Mouse (Mus musculus) lung, postnatal 36 days (tissue): ENCODE measurements at regions not wholly inside any gene's neighbourhood (a gene's known extent, or its start where the extent isn't known, plus 50 kb on each side); places are given as distances from the start of the nearest gene placed in this dataset.
"Not testable (repeated sequence)": the region's sequence is repeated elsewhere in the genome, so short reads cannot be mapped to it uniquely, and the experiment has no call there.

Source experiments
- DNase-seq: peaks from one replicate; pipeline ENCODE4 v3.0.0; 2022; ENCODE audit warnings: mixed read lengths

DNA sequence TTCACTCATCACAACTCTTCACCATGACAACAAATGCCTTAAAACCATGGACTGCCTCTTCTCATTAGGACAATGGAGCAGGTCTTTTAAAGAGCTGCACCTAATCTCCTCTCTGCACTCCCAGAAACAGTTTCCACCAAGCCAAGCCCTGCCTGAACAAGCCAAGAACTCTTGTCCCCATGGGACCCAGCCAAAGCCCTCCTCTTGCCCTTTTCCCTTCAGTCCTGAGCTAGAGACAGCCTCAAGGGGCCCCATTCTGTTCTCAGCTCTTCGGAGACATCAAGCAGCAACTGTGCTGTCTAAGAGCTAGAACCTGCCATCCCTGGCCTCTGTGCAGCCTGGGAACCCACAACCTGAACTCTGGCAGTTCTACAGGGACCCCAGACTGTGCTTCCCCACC lies 345.0 kb upstream of the Irak1bp1 start:
- no peak for DNase-seq

DNA sequence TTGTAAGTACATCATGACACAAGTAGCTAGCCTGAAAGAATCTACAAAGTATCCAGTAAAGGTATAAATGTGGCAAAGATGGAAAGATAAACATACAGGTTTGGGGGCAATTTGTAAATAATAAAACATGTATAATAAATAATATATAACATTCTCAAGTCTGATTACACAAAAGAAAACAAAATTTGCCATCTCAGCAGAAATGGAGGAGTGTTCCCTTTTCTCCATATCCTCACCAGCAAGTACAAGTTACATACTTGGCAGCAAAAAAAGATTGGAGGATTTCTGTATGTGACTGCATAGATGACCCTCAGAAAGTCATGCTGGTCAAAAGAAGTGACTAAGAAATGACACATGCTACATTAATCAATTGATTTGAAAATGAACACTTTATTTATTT lies 335.9 kb upstream of the Irak1bp1 start:
- DNase-seq: no peak

DNA sequence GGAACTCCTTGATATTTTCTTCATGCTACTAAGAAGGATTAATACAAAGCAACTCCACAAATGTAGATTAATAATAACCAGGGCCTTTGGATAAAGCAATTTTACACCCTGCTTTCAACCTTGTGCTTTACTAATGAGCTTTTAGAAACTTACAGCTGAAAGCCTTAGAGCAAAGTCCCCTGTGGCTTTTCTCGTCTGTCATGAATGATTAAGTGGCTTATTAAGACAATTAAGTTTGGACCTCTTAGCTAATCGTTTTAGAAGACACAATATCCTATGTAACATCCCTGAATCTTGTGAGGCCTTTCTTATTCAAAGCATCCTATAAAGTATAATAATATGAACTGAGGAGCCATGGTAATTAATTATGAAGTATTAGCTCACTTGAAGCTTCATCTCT lies 319.3 kb upstream of the Irak1bp1 start:
- DNase-seq: no peak

DNA sequence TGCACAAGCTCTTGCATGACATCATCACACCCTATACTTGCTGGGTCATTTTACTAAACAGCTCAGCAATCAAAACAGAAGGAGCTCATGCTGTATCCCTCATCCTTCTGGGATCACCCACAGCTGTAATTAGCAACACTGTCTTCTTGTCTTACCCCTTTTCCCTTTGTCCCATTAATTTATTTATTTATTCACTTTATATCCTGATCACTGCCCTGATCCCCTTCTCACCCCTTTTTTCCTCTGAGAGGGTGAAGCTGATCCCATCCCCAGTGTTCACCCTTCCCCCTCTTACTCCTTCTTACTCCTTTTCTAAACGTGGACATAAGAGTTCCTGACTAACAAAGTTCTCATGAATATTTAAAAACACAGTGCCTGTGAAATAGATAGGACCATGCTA lies 310.3 kb upstream of the Irak1bp1 start:
- no peak for DNase-seq

DNA sequence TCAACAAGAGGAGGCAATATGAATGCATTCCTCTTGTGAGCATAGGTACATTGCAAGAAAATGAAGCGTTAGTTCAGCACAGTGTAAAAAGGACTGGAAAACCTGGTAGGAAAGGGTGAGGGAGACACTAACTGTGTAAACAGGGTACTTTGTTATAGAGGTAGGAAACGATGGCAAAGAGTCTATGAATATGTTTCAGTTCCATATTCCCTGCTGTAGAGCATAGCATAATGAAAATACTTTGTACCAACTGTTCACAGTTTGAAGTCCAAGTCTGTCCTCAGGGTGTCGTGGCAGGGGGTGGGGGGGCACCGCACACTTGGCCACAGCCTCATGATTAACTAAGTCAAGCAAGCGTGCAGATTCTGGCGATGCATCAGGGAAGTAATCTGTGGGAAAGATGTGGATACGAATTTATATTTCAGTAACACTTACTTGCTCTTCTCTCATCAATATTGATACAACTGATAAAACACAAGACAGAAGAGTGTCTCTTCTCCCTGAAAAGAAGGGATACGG lies 301.4 kb upstream of the Irak1bp1 start:
- no peak for DNase-seq

DNA sequence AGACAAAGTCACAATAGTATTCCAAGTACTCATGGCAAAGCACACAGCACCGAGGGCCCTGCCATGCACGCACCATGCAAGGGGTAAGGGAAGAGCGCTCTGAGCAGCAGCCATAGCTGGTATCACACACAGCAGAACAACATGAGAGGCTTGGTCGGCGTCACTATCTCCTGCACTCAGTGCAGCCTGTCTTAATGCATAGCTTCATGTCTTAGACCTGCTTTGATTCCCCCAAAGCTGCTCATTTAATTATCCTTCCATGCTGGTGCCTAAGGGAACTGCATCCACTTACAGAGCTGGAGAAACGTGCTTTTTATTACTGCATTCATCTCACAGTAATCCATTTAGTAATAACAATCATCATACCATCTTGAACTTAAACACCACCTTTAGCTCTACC lies 276.6 kb upstream of the Irak1bp1 start:
- DNase-seq: no peak

DNA sequence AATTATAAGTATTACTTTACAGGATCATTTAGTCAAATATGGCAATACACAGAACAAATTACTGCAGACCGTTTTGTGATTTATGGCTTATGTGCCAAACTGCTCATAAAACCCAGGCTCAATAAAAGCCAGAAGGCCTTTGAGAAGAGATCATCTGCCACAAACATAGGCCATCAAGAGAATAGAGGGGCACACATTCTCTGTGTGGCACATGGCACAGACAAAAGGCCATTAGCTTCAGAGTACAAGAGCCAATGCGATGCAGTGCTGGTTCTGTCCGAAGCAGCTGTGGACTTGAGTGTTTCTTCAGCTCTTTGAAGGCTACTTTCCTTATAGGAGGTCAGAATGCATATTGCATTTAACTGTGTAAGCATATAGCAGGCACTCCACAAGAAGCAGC lies 276.1 kb upstream of the Irak1bp1 start:
- no peak for DNase-seq

DNA sequence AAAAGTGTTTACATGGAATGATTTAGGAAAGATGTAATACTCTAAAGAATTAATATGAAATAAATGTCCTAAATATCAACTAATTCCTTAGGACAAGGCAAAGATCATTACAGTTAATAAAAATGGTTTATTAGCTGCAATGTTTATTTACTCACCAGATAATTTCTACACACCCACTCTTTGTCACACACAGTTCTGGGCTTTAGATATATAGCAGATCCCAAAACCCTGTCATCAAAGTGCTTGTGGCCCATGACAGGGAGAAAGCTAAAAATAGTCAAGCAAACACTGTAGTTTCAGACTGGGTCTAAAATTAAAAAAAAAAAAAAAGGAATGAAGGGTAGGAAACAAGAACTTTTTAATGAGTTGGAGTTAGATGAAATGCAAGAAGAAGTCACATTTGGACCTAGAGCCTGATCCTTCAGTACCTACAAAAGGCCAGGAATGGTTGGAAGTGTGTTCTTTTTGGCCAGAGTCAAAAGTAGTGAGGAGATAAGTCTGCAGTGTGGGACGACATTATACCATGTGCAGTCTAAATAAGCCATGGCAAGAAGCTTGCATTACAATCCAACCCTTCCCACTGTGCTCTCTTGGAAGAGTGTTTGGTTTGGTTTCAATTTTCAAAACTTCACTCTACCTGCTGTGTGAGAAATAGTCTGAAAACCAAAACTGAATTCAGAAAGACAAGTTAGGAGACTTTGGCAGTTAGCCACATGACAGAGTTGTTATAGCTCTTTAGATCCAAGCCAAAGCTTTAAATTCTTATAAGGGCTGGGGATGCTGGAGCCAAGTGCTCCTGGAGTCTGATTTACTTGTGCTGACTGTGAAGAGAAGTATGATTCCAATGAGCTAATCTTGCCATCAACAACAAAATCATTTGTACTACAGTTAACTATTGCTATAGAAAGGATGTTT lies 266.5 kb upstream of the Irak1bp1 start:
- no peak for DNase-seq

DNA sequence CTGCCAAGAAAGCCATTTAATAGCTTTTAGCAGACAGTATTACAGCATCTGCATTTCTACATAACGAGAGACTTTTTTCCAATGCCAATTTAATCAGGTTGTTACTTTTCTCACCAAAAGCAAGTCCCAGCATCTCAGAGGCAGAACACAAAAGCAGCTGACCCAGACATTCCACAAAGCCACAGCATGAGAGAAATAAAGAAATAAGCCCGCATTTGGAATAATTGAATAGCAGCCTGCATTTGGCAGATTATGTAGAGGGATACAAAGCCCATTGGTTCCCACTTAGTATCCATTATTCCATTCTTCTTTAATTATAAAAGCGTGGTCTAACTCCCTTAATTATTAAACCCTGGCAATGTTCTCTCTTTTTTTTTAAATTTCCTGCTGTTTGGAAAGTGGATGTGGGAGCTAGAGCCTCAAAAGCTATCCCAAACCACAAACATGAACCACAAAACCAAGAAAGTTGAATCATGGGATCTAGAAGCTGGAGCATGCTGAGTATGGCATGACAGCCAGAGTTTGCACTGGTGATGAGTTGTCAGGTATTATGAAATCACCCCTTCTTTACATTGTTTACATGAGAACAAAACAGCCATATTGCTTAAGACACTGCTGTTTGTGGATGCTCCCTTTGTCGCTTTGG lies 247.8 kb upstream of the Irak1bp1 start:
- DNase-seq: no peak

DNA sequence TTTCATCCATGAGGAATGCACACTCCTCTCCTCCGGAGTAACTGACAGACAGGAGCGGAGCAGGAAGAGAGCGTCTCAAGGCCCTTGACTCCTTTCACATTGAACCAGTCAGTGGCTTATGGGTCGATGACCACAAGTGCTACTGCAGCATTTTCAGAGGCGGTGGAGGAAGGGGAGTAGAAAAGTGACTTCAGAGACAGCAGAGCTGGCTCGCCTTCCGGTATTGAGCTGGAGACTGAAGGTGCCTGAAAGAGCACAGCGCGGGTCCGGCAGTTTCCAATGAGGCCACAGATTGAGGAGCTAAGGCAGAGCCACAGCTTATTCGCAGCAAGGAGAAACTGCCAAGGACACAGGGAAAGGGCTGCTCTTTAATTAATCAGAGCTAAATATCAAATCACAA lies 220.2 kb upstream of the Irak1bp1 start:
- no peak for DNase-seq

DNA sequence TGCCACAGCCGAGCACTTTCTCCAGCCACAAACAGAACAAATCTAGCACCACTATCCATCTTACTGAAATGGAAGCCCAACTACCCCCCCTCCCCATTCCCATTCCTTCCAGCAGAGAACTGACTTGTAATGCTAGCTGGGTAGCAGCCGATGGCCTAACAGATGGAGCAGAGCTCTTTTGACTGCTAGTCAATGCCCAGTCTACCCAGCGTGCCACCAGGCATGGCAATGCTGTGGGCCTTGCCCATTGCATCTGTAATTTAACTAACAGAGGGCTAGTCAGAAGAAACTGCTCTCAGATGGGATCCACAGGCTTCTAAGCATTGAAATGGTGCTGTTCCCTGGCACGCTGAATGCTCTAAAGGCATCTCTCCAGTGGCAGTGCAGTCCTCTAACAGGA lies 219.4 kb upstream of the Irak1bp1 start:
- no peak for DNase-seq

DNA sequence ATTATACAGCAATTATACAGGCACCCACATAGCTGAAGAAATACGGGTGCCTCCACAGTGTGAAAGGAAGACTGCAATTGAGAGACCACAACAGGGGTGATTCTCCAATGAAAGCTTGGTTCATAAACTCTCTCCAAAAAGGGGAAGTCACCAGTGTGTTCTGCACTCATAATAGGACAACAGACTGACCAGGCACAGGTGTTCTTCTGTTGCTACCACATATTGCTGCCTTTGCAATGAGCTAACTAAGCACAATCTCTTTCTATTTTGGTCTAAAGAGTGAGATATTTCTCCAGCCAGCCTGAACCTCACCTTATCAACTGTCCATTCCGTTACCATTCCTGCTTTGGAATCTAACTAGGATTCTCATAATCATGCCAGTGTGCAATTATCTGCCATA lies 216.8 kb upstream of the Irak1bp1 start:
- no peak for DNase-seq

DNA sequence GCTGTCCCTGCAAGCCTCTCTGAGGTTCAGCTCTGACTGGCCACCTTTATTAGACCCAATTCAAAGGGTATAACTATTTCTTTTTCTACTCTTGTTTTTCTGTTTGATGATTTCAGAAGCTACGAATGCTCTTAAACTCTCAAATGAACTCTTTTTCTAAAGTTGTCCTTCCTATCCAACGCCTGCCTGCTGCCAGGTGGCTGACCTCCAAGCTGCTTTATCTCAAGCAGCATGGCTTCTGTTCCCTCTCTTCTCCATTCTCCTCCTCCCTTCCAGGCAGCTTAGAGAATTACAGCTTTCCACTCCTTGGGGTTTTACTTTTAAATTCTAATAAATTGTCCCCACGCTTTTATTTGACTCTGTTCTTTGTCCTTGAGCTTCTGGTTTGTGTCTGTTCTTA lies 196.9 kb upstream of the Irak1bp1 start:
- no peak for DNase-seq

DNA sequence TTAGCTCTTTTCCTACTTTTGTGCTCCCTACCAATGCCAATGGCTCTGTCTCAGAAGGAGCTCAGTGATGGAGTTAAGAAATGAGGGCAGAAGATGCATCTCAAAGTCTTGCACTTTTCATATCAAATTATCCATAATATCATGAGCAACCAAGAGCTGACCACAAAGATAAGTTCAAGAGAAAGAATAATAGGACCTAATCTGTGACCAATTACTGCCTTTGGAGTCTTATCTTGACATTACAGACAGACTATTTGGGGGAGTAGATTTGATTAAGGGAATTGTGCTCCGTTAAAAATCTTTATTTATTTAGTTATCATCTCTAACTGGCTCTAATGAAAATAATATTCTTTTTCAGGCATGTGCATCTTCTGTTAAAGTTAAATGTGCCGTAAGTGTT lies 189.1 kb upstream of the Irak1bp1 start:
- DNase-seq: no peak

DNA sequence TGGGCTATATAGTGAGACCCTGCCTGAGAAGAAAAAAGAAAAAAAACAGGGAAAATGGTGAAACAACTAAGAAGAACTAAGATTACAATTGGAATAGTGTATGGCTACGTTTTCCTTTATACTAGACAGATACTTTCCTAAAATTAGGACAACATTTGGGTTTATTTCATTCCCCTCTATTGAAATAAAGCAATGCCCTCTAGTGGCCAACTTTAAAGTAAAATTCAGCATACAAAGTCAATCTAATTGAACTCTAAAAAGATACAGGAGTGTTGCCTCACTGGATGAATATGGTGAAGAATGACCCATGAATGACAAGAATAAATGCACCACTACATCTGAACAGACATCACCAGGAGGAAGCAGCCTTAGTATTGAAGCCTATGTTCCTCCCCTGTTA lies 185.4 kb upstream of the Irak1bp1 start:
- no peak for DNase-seq

DNA sequence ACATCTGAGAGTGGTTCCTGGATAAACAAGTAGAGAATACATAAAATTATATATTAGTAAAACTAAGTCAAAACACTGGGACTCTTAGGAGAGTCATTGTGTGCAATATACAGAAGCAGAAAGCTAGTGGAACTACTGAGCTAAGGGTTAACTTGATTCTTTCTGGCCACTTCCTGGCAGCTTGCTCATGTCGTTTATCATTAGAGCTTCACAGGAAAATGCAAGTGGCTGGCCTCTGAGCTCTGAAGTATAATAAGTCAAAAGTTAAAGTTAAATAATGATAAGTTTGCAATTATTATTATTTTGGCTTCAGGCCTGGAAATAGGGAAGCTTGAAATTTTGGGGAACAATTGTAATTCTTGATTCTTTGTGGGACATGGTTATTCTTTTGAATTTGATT lies 173.8 kb upstream of the Irak1bp1 start:
- not testable (repeated sequence) for DNase-seq

DNA sequence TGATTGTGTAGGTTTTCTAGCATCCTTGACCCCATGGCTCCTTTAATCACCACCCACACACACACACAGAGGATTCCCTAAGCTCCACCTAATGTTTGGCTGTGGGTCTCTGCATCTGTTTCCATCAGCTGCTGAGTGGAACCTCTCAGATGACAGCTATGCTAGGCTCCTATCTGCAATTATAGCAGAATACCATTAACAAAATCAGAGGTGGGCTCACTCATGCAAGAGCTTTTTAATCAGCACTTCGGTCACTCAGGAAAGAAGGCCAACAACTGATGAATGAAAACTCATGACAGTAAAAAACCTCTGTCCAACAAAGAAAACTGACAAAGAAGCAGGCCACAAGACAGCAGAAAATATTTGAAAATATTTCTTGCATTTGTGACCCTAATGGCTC lies 147.1 kb upstream of the Irak1bp1 start:
- DNase-seq: no peak

DNA sequence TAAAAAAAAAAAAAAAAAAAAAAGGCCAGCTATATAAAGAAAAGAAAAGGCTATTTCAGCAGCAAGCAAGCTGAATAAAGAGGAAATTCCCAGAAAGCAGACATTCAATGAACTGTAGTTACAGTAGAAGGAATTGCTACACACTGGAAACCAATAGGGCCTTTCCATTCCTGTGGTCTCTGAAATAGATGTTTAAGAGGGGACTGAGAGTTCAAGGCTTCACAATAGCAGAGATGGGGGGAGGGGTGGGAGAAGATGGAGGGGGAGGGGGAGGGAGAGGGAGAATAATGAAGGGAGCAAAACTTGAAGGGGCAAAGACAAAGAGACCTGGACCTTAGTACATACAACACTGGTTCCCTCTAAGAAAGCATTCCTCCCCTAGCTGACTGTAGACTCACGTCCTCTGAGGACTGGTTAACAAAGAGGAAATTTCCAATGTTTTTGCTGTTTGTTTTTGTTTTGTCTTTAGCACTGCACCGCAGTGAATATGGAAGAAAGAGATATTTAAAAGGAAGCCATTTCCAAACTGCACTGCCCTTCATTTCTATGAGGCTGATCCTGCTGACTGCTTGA lies 119.8 kb upstream of the Irak1bp1 start:
- no peak for DNase-seq

DNA sequence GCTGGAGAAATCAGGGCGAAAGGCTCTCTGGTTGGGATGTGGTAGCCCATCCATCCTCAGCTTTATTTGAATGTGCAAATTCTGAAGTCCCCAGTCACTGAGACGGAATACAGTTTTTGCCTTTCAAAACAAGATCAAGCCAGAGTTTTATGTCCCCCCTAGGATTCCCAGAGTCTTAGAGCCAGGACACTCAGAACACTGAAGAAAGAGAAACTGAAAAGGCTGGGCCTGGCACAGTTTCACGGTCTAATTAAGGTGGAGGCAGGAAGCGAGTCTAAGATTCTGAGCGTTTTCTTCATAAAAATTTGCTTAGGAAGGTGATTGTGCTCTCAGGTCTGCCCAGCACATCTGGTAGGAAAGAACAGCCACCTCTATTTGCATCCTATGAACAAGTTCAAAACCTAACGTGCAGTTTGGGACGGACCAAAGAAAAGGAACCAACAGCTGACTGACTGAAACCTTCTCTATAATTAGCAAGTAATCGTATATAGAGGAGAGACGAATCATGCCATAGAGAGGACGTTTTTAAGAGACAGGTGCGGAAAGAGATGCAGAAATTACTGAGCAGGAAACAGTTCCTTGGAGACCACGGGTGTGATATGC lies 119.2 kb upstream of the Irak1bp1 start:
- no peak for DNase-seq

DNA sequence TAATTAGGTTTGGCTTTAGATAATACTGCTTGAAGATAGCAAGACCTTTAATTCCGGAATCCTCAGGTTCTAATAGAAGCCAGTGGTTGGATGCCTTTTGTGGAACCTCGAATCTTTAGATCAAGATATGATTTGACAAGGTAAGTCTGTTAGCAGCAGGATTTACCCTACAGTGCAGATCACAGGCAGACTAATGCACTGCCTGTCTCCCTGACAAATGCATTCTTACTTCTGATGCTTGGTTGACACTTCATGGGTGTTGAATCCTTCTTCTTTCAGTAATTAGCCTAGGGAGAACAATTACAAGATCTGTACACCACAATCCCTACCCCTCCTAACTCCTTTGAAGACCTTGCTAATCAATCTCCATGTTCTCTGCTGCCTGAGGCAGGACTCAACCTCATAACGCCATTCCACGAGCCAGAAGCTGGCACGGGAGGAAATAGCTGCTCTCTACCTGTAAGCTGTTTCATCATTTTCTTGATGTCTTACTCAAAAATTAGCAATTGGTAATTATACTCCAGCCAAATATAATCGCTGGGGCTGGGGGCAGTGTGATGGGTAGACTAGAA lies 118.3 kb upstream of the Irak1bp1 start:
- DNase-seq: no peak

DNA sequence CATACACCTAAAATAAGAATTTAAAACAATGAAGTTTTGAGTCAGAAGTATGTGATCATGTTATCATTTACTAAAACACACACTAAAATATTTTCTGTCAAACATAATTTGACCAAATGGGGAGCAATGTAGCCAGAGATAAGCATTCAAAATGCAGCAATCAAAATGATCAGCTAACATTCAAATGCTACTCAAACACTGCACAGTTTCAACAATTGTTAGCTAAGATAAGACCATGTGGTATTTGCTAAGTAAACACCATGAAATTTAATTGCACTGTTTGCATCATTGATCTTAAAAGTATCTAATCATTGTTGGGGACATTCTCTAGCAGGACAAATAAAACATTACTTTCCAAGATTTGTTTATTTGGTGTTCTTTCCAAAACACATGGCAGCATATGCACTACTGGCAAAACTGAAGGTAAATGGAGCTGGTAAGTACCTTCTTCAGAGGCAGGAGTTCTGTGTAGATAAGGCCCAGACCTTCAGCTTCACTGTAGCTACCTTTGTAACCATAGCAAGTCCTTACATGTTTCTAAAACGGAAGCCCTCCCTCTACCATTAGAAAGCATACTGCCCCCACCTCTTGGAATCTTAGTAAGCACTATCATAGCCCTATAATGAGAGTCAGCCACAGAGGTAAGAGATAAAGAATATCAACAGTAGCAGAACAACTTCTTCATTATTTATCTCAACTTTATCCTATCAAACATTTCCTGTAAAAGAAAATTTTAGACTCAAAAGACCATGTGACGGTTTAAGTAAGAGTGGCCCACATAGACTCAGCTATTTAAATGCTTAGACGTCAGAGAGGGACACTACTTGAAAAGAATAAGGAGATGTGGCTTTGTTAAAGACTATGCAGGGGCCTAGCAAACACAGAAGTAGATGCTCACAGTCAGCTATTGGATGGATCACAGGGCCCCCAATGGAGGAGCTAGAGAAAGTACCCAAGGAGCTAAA lies 116.3 kb upstream of the Irak1bp1 start:
- DNase-seq: no peak

DNA sequence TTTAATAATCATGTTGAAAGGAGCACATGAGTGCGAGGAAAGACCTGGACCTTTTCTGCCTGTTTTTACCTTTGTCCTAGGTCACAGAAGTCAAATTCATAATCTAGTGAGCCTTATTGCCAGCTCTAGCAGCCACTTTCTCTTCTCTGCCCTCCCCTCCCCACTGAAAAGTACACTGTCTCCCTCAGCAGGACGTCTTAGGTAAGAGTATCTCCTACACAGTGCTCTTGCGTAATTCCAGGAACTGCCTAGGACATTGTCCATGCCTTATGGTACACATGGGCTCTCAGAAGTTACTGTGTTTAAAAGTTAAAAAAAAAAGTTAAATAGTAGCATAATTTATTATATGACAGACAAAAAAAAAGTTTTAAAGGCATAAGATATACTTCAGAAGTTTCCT lies 100.7 kb upstream of the Irak1bp1 start:
- no peak for DNase-seq
